Mouse (Mus musculus): ENCODE measurements around the gene Gfral. TPM values are rescaled to one million over a fixed set of nuclear protein-coding genes. Genes with fewer than 3 reads are reported as not detected.
A peak's percentile ranks its signal among the peaks of the same experiment; 100 is the strongest.

The Gfral gene
- total RNA-seq (2021), result not detected
- long read RNA-seq, experiment 1, result 0 reads
- long read RNA-seq, experiment 2, result 0 reads

DNA sequence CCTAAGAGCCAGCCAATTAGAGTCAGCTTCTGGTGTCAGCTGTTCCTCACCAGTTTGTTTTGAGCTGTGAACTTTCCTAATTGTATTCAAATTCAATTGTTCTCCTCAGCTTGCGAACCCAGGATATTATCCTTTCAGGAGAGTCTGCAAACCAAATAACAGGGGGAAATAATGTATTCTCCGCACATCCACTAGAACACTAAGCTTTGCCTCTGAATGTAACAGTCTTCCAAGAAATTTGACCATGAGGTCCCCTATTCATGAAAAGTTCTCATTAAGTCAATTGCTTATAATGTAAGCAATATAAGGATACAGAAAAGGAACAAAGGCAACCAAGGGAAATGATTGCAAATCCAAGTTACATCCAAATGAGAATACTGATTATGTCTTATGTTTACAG, at the start of gene Gfral:
Gene Gfral, minus strand, starts transcription at position 101 of the 400 bp plus-strand sequence.
- DNase-seq, result no peak

DNA sequence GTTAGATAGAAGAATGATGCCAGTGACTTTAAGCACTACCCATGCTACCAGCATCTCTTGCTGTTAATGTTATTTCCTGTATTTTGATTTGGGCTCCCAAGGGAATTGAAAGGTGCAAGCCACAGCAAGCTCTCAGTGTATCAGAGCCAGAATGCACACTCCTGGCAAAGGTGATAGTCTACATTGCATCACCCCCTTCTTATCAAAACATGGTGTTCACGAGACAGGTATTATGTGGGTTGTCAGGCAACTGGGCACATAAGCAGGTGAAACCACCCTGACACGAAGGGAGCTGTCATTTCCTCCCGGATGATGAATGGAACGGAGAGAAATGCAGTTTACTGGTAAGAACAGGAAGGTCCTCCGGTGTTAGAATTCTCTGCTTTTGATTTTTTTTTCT, 44.3 kb upstream of the Gfral start:
- DNase-seq, result no peak

DNA sequence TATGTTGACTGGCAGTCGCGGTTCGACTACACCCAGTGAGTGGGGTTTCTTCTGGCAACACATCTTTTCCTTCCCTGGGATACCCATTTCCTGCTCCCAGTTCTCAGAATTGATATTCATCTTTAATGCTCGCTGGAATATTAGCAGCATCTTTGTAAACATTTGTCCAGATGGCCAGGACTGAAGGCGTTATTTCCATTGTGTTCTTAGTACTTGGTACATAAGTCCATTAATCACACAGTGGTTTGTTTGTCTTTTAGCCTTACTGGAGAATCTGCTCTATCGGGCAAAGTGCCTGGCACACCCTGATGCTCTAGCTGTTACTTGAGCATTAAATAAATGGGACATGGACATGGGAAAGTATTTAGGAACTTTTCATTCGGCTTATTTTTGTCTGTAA, 39.1 kb upstream of the Gfral start:
- DNase-seq, result no peak

GRCm38 (mm10) chr9:76252109-76252508, 38.7 kb upstream of the Gfral start:
- DNase-seq, result no peak

DNA sequence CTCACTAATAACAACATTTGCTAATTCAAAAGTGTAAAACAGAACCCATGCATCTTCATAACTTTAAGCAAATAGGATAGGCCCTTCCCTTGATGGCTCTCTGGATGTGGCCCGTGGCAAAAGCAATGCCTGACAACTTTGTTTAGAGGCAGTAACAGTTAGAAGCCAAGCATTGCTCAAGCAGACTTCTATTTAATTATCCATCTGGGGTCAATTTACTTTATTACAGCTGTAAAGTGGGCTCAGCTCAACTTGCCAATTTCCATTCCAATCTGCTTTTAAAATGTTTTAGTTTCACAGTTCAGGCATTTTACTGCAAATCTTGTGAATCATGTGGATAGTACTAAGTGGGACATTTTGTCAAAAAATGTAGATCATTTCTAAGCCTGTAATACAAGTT, 28.9 kb upstream of the Gfral start:
- no peak for DNase-seq

DNA sequence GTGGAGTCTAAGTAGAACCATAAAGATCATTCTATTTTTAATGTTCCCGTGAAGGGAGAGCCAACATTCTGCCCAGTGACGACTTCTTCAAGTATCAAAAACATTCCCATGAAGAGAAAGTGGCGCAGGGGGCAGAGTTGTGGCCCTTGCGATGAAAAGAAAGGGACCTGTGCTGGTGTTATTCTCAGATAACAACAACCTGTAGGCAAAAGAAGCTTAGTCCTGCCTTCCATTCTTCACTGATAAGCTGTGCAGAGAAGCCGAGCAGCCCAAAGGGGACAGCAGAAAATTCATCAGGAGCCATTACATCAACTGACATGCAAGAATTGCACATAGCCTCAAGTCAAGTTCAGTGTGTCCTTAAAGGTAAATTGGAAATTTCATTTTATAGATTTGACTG, 24.5 kb upstream of the Gfral start:
- DNase-seq, result no peak

DNA sequence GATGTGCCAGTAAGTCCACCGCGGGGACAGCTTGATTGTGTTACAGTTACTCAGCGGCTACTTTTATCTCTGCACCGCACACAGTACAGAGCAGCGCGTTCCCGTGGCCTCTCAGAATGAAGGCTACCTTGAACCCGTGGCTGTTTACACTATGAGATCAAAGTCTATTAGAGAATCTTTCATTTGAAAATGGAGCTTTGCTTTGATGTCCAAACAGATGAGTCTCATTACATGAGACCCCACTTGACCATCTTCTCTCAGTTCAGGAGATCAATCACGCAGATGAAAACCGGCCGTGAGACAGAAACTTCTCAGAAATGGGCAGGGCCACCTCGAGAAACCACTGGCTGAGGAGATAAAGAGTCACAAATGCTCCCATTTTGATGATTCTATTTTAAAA, 23.8 kb upstream of the Gfral start:
- DNase-seq, result no peak

- DNase-seq, result peak; percentile 39
Measured at GRCm38 (mm10) chr9:76236626-76237025, 23.2 kb upstream of the Gfral start.

DNA sequence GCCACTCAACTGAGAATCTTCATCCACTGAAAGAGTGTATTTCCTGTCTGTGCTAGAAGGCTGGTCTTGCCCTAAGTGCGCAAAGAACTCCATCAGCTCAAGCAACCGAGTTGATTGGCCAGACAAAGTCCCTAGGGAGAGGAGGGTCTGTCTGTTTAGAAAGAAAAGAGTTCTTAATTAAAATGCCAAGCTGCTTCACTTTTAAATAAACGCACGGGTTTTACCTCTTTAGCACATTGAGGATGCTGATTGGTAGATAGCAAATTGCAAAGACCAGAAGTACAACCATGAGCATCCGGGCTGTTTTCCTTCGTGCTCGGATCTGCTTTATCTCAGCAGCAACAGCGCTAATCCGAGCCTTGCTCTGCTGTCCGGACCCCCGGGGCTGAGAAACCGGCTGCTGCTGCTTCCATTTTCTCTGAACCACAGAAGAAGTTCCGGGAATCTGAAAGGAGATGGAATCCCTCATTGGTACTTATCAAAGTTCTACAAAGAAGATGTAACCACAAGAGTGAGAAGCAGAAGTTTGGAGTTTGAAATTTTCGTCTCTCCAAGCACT, 22.6 kb upstream of the Gfral start:
- peak; percentile 9 for DNase-seq

DNA sequence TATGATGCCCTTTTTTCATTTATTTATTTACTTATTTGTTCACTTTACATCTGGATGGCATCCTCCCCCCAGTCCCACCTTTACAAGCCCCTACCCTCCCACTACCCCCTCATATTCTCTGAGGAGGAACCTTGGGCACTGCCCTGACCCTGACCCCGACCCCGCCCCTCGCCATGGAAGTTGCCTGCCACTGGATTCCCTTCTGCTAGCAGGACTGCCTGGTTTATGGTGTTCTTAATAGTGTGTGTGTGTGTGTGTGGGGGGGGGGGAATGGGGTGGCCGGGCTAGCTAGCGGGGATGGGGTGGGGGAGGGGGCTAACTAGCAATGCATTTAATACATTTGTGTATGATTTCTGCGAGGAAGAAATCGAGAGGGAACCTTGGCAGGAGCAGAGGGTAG, 21.4 kb upstream of the Gfral start:
- no peak for DNase-seq

DNA sequence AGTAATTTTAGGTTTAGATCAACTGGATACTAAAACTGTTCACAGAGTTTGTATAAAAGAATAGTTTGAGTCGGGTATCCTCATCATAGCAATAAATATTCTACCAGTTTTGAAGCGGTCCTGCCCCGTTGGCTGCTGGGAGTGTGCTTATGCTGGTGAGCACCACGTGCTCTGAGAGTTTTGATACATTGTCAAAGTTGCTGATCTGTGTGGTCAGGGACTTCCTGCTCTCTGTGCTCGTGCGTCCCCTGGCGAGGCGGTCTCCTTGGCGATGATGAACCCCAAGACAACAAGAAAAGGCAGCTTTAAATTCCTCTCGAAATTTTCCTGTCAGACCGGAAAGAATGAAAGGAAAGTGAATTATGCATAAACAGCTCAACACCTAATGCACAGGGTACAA, 16.9 kb upstream of the Gfral start:
- DNase-seq, result no peak

DNA sequence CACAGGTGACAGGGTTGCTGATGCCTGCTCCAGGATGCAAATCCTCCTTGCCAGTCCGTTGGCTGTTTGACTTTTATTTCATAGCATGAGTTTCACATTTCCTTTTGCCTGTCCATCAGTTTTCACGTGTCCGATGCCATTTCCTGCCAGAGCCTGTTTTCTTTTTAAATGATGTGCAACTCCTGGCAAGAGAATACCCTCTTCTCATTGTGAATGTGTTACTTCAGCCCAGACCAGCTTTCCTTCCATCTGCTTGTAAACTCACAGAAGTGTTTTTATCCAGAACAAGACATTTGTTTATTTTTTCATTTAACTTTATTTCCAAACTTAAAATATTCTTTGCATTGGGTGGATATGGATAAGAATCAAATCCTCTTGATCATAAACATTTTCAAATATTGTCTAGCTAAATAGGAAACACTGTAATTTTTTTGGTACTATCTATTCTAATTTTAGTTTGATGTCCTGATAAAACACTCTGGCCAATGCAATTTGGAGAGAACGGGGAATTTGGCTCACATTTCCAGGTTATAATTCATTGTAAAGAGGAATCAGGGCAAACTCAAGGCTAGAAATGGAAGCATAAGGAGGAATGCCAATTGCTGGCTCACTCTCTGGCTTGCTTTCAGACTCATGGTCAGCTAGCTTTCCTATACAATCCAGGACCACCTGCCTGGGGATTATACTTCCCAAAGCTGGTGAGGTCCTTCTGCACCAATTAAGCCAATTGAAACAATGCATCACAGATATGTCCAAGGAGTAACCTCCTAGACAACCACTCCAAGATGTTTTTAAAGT, 3.9 kb upstream of the Gfral start:
- DNase-seq, result no peak

- DNase-seq, result no peak
Measured at GRCm38 (mm10) chr9:76214678-76215077, 1.2 kb upstream of the Gfral start.

DNA sequence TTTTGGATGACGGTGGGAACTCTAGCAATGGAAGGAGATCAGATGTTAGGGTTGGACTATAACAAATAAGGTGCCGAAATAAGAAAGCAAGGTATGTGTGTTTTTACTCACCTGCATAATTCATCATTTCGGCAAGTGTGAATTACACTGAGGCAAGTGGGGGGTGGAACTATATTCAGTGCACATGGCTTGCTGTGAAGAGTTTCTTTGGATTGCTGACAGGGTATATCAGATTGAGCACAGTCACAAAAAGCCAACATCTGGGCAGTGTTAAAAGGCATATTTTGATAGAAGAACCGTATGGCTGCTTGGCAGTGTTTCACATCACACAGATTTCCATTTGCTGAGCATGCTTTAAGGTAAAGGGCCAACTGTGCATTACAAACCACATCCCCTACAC, 16.5 kb downstream of the Gfral start:
- no peak for DNase-seq

- DNase-seq, result no peak
Measured at GRCm38 (mm10) chr9:76179221-76179620, 34.2 kb downstream of the Gfral start.

DNA sequence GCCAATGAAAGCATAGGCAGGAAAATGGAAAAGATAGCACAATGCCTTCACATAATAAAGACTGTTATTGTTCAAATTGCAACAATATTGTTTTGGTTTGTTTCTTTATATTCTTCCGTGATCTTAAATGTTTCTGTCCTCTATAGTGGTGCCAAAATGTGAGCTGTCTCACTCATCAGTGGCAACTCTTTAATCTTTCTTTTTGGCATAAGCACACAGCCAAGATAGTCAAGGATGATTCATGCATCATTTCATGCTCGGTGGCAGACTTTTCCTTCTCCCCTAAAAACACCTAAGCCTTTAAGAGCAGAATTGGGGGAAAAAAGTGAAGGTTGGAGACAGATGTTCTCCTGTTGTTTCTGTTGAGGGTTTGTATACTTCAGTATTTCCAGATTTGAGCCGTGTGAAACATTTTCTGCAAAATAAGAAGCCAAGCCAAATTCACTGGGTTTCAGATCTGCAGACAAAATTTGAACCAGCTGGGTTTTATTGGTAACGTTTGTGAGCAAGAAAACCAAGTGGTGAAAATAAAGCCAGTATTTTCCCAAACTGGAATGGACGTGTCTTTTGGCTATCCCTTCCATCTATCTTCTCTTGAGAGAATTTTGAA, 40.7 kb downstream of the Gfral start:
- DNase-seq, result no peak

- DNase-seq, result peak; percentile 14
Measured at GRCm38 (mm10) chr9:76168355-76168754, 45.1 kb downstream of the Gfral start.

- no peak for DNase-seq
Measured at GRCm38 (mm10) chr9:76162446-76162845, 51.0 kb downstream of the Gfral start.

DNA sequence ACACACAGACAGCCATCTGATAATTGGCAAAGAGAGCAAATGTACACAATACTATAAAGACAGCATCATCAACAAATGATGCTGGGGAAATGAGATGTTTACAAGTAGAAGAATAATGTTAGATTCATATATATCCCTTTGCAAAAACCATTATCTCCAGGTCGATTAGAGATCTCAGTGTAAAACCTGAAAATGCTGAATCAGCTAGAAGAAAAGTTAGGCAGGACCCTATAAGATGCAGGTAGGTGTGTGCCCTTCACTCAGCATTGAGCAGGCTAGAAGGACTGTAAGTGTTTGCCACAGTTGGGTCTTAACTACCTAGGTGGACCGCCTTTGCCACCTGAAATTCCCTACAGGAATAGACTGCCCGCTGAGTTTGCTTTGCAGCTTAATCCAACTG, 67.9 kb downstream of the Gfral start:
- DNase-seq, result no peak

- DNase-seq, result peak; percentile 31
Measured at GRCm38 (mm10) chr9:76138378-76139109, 74.9 kb downstream of the Gfral start.

- DNase-seq, result no peak
Measured at GRCm38 (mm10) chr9:76134042-76134441, 79.4 kb downstream of the Gfral start.

- no peak for DNase-seq
Measured at GRCm38 (mm10) chr9:76129353-76129752, 84.1 kb downstream of the Gfral start.

GRCm38 (mm10) chr9:76124249-76124648, 89.2 kb downstream of the Gfral start:
- DNase-seq, result no peak
